Mouse (Mus musculus): ENCODE results near the gene Zfp960. TPM values are rescaled to one million over a fixed set of nuclear protein-coding genes. Genes with fewer than 3 reads are reported as not detected.
"Not testable (repeated sequence)": the region's sequence is repeated elsewhere in the genome, so short reads cannot be mapped to it uniquely, and the experiment has no call there.

Zfp960 gene
- 0.35 TPM in 1 of 2 replicates, not detected in the other for total RNA-seq (2017)

DNA sequence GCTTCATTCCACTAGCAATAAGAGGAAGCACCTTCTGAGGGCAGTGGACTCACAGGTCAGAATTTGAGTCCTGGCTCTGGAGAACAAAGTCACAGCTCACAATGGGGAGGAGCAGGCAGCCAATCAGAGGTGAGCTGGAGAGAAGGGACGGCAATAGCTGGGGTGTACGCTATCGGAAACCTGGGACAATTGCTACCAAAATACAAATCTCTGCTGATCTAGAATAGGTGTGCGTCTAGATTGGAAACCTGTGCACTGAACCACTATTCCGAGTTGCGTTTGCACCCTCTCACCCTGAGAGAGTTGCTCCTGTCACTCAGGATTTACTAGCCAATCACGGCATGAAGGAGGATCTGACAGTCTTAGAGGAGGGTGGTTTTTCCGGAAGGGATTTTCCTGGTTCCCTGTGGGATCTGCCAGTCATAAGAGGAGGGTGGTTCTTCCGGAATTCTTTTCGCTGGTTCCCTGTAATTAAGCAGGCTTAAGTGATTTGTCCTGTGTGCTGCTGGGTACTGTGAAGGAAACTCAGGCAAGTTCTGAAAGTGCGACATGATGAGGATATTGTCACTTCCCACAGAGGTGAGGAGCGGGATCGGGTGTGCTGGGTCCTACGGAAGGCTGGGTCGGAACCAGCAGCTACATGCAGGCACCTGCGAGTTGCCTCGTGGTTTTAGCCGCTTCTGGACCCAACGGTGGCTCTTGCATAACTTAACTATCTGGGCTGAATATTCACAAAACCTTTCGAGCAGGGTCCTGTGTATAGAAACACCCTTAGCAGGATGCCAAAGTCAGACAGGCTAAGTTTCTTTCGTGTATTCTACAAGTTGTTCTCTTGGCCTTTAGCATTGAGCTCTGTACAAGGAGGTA is at the start of gene Zfp960:
Gene Zfp960 (plus strand): TSS at position 486 of the 867 bp plus-strand sequence.
- not testable (repeated sequence) for ATAC-seq (ENCODE audit: extremely low read depth, insufficient number of reproducible peaks, low FRiP score, poor library complexity, severe bottlenecking)

GRCm38 (mm10) chr17:17018071-17018470 is 45.8 kb upstream of the Zfp960 start:
- ATAC-seq (ENCODE audit: extremely low read depth, insufficient number of reproducible peaks, low FRiP score, poor library complexity, severe bottlenecking), result not testable (repeated sequence)

GRCm38 (mm10) chr17:17059566-17059965 is 4.3 kb upstream of the Zfp960 start:
- ATAC-seq (ENCODE audit: extremely low read depth, insufficient number of reproducible peaks, low FRiP score, poor library complexity, severe bottlenecking), result not testable (repeated sequence)

DNA sequence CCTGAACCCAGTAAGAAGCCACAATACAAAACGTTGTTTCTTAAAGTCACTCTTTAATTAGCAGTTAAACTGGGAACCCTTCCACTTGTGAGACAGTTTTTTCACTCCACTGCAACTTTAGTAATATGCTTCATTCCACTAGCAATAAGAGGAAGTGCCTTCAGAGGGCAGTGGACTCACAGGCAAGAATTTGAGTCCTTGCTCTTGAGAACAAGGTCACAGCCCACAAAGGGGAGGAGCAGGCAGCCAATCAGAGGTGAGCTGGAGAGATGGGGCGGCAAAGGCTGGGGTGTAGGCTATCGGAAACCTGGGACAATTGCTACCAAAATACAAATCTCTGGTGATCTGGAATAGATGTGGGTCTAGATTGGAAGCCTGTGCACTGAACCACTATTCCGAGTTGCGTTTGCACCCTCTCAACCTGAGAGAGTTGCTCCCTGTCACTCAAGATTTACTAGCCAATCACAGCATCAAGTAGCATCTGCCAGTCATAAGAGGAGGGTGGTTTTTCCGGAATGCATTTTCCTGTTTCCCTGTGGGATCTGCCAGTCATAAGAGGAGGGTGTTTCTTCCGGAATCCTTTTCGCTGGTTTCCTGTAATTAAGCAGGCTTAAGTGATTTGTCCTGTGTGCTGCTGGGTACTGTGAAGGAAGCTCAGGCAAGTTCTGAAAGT is 57.1 kb downstream of the Zfp960 start, which contains the start of gene Zfp97:
Gene Zfp97 (plus strand): TSS at position 586 of the 673 bp plus-strand sequence.
- peak; percentile 99 for ATAC-seq (ENCODE audit: extremely low read depth, insufficient number of reproducible peaks, low FRiP score, poor library complexity, severe bottlenecking)

Other genes starting within 250 kb of the Zfp960 start
- gene Zfp97, start 57.3 kb downstream of the Zfp960 start, total RNA-seq (2017), result 10.9 and 15.0 TPM in 2 replicates